Comparison of ENCODE assay signal across 8 mouse cellular contexts in genomic region chr3:39998628-39999027, GRCm38 (mm10).
A peak's percentile ranks its signal among the peaks of the same experiment; 100 is the strongest.
DNase-seq lines count a peak whose midpoint lies in the region; ATAC-seq and TF ChIP-seq lines count a peak whose summit lies in the region.

No protein-coding gene starts in this region.

- WGBS in kidney, postnatal 0 days, result 49% methylated on average over 5 of the region's 5 CpGs
- WGBS in lung, embryonic 14.5 days, result 37% methylated on average over 5 of the region's 5 CpGs

- no peak overlapping the region for H3K4me2 ChIP-seq in kidney, postnatal 0 days (ENCODE audit: low read length)
- no peak overlapping the region for H3K4me2 ChIP-seq in lung, embryonic 14.5 days

- ATAC-seq in kidney, postnatal 0 days (replicated peaks; ENCODE audit: low FRiP score, low read depth), result no peak
- ATAC-seq in lung, embryonic 14.5 days (ENCODE audit: insufficient read depth), result no peak

- H3K36me3 ChIP-seq in kidney, postnatal 0 days (ENCODE audit: insufficient read depth, low read length), result no peaks in the 10 kb centered on the region
- no peaks in the 10 kb centered on the region for H3K36me3 ChIP-seq in lung, embryonic 14.5 days (ENCODE audit: insufficient read depth)

- H3K9ac ChIP-seq in kidney, postnatal 0 days (ENCODE audit: low read depth, low read length), result no peak overlapping the region
- no peak overlapping the region for H3K9ac ChIP-seq in lung, embryonic 14.5 days

- peak; percentile 76 for DNase-seq in kidney, postnatal 0 days (ENCODE audit: low spot score)
- DNase-seq in kidney, adult 11 months, result no peak
- peak; percentile 63 for DNase-seq in adipocyte (ENCODE audit: low spot score)
- peak; percentile 72 for DNase-seq in kidney, postnatal 10 days
- peak; percentile 81 for DNase-seq in lung, embryonic 14.5 days
- DNase-seq in right cerebral cortex, postnatal 25 days, result peak; percentile 31
- DNase-seq in thymus, postnatal 36 days, result no peak

- no peaks in the 10 kb centered on the region for H3K9me3 ChIP-seq in kidney, postnatal 0 days (replicated peaks; ENCODE audit: low read length)
- H3K9me3 ChIP-seq in lung, embryonic 14.5 days (ENCODE audit: low read depth, low read length), result no peaks in the 10 kb centered on the region

- no peaks in the 10 kb centered on the region for H3K27me3 ChIP-seq in kidney, postnatal 0 days (ENCODE audit: insufficient read depth, low read length)
- H3K27me3 ChIP-seq in lung, embryonic 14.5 days (ENCODE audit: insufficient read depth, low read length), result no peaks in the 10 kb centered on the region

- H3K27ac ChIP-seq in kidney, postnatal 0 days, result no peak overlapping the region
- no peak overlapping the region for H3K27ac ChIP-seq in cortical plate, adult 2 months (ENCODE audit: insufficient read depth, low read length)
- no peak overlapping the region for H3K27ac ChIP-seq in lung, embryonic 14.5 days (ENCODE audit: low read depth)

- H3K4me1 ChIP-seq in kidney, postnatal 0 days (replicated peaks; ENCODE audit: insufficient read depth, low read length), result no peaks in the 10 kb centered on the region
- no peaks in the 10 kb centered on the region for H3K4me1 ChIP-seq in cortical plate, adult 2 months (ENCODE audit: control insufficient read depth, insufficient read depth, low read length)
- no peaks in the 10 kb centered on the region for H3K4me1 ChIP-seq in lung, embryonic 14.5 days (ENCODE audit: insufficient read depth)

- no peak overlapping the region for H3K4me3 ChIP-seq in kidney, postnatal 0 days (replicated peaks; ENCODE audit: low read depth, low read length)
- no peak overlapping the region for H3K4me3 ChIP-seq in cortical plate, adult 2 months (ENCODE audit: insufficient read depth, low read length)
- no peak overlapping the region for H3K4me3 ChIP-seq in lung, embryonic 14.5 days (ENCODE audit: low read depth, low read length)

- no peak for TF ChIP-seq POLR2A in cortical plate, adult 2 months (IDR thresholded peaks at IDR 0.05; ENCODE audit: extremely low read depth, insufficient read depth, low read length)

- peak; percentile 75 for TF ChIP-seq CTCF in kidney, postnatal 0 days (IDR thresholded peaks at IDR 0.05; ENCODE audit: low read depth)
- TF ChIP-seq CTCF in cortical plate, adult 2 months (IDR thresholded peaks at IDR 0.05; ENCODE audit: extremely low read depth, insufficient read depth, low read length), result peak; percentile 54
- TF ChIP-seq CTCF in lung, embryonic 14.5 days (IDR thresholded peaks at IDR 0.05; ENCODE audit: low read depth), result peak; percentile 63

Comparison
In these comparisons a context has a peak if more than half of its experiments do, and no peak if none do; other contexts are left out.
1. DNase-seq: peak in kidney, postnatal 0 days (single experiment), adipocyte (single experiment), kidney, postnatal 10 days (single experiment), lung, embryonic 14.5 days (single experiment) and right cerebral cortex, postnatal 25 days (single experiment); none in kidney, adult 11 months (single experiment) and thymus, postnatal 36 days (0 of 2).
2. Peak in every context shown above with its lines, with median percentiles within 50 percentile points of each other: CTCF ChIP-seq.